Mouse (Mus musculus) liver, embryonic 14 days (tissue): ENCODE results near the gene Zfp933. TPM values are rescaled to one million over a fixed set of nuclear protein-coding genes. Genes with fewer than 3 reads are reported as not detected.

Experiments
- polyA plus RNA-seq: library from polyadenylated mRNA; depleted of rRNA; stranded (reverse); fragments of >200 nt; gene quantifications from 2 replicates; pipeline ENCODE4 v1.2.3, GENCODE M21; 2012; rRNA removed

Zfp933 gene
- 1.1 and 1.3 TPM in 2 replicates for polyA plus RNA-seq

GRCm38 (mm10) chr4:147847614-147848583, at the start of gene Zfp933:
Zfp933 (minus strand) TSS chr4:147848366.

GRCm38 (mm10) chr4:147868450-147869031, 20.4 kb upstream of the Zfp933 start, which contains the start of the genes Miip and Fv1:
Miip (minus strand) TSS chr4:147868816.
Fv1 (plus strand) TSS chr4:147868979.

GRCm38 (mm10) chr4:147809292-147809965, 38.7 kb downstream of the Zfp933 start, which contains the start of gene Zfp984:
Zfp984 (minus strand) TSS chr4:147809788.

Other genes with a start within 250 kb of the Zfp933 start
- 1.6 and 1.7 TPM in 2 replicates for gene Zfp979, start 205.9 kb downstream of the Zfp933 start, polyA plus RNA-seq
- not detected in 2 replicates for gene Zfp534, start 145.8 kb downstream of the Zfp933 start, polyA plus RNA-seq
- gene Zfp984, start 38.6 kb downstream of the Zfp933 start, polyA plus RNA-seq, result 3.8 and 4.7 TPM in 2 replicates
- 28.8 and 34.1 TPM in 2 replicates for gene Miip, start 20.4 kb upstream of the Zfp933 start, polyA plus RNA-seq
- 2.4 and 2.8 TPM in 2 replicates for gene Fv1, start 20.6 kb upstream of the Zfp933 start, polyA plus RNA-seq
- gene Mfn2, start 56.3 kb upstream of the Zfp933 start, polyA plus RNA-seq, result 7.7 and 8.6 TPM in 2 replicates
- gene Plod1, start 88.4 kb upstream of the Zfp933 start, polyA plus RNA-seq, result 13.3 and 15.0 TPM in 2 replicates
- gene 2510039O18Rik, start 92.5 kb upstream of the Zfp933 start, polyA plus RNA-seq, result 15.9 and 18.1 TPM in 2 replicates
- gene Nppb, start 137.4 kb upstream of the Zfp933 start, polyA plus RNA-seq, result not detected in 2 replicates
- 0.03 TPM in 1 of 2 replicates, not detected in the other for gene Nppa, start 152.4 kb upstream of the Zfp933 start, polyA plus RNA-seq
- gene Clcn6, start 190.5 kb upstream of the Zfp933 start, polyA plus RNA-seq, result 2.5 and 2.7 TPM in 2 replicates
- gene Mthfr, start 190.7 kb upstream of the Zfp933 start, polyA plus RNA-seq, result 9.1 and 10.2 TPM in 2 replicates
- gene Agtrap, start 239.7 kb upstream of the Zfp933 start, polyA plus RNA-seq, result 3.4 and 4.0 TPM in 2 replicates